Mouse (Mus musculus) kidney, embryonic 16.5 days (tissue): Measurements from ENCODE around the gene Gm20489. TPM values are rescaled to one million over a fixed set of nuclear protein-coding genes. Genes with fewer than 3 reads are reported as not detected.

Source experiments
- ATAC-seq: fragments of 200-750 bp; cut with Nextera tagmentation; 2 replicates; pipeline ENCODE4 v1.8.0; 2017; ENCODE audit warnings: moderate TSS enrichment; ENCODE audit not compliant: low FRiP score, low TSS enrichment
- H3K27ac ChIP-seq: fragments of 300-500 bp; sonication (generic); 2 replicates; pipeline ENCODE4 v1.5.1; 2014; ENCODE audit warnings: low read length
- H3K27me3 ChIP-seq: fragments of 300-500 bp; sonication (generic); 2 replicates; pipeline ENCODE4 v1.6.1; 2014; ENCODE audit warnings: low read length, control low read depth, mixed read lengths; ENCODE audit not compliant: insufficient read depth
- H3K36me3 ChIP-seq: fragments of 300-500 bp; sonication (generic); 2 replicates; pipeline ENCODE4 v1.6.1; 2014; ENCODE audit warnings: low read length, control low read depth, mixed read lengths; ENCODE audit not compliant: insufficient read depth
- H3K4me1 ChIP-seq: fragments of 300-500 bp; sonication (generic); 2 replicates; pipeline ENCODE4 v1.6.1; 2014; ENCODE audit warnings: low read length, control low read depth, mixed read lengths; ENCODE audit not compliant: insufficient read depth
- H3K4me2 ChIP-seq: fragments of 300-500 bp; sonication (generic); replicated peaks from 2 replicates; pipeline ENCODE4 v1.6.1; 2014; ENCODE audit warnings: low read depth, low read length
- H3K4me3 ChIP-seq: fragments of 300-500 bp; sonication (generic); 2 replicates; pipeline ENCODE4 v1.5.1; 2014; ENCODE audit warnings: mild to moderate bottlenecking, low read length
- H3K9ac ChIP-seq: fragments of 300-500 bp; sonication (generic); replicated peaks from 2 replicates; pipeline ENCODE4 v1.6.1; 2014; ENCODE audit warnings: low read length
- H3K9me3 ChIP-seq: fragments of 300-500 bp; sonication (generic); 2 replicates; pipeline ENCODE4 v1.6.1; 2016; ENCODE audit warnings: low read length, control low read depth
- WGBS: fragments of 180-500 bp; shearing (Covaris S2); extraction: QIAGEN DNeasy Blood & Tissue Kit; methylation state at CpG from one replicate; pipeline ENCODE4 v1.1.7; 2014; 5-methylcytosine and 5-hydroxymethylcytosine counted together
- polyA plus RNA-seq: library from polyadenylated mRNA; unstranded; fragments of >200 nt; fragmentation: Nextera tagmentation; extraction: Ambion mirVana; gene quantifications from 2 replicates; pipeline ENCODE4 v1.2.1, GENCODE M21; 2015

Gm20489 gene
- polyA plus RNA-seq, 1 experiment from 2014 or later: not detected

DNA sequence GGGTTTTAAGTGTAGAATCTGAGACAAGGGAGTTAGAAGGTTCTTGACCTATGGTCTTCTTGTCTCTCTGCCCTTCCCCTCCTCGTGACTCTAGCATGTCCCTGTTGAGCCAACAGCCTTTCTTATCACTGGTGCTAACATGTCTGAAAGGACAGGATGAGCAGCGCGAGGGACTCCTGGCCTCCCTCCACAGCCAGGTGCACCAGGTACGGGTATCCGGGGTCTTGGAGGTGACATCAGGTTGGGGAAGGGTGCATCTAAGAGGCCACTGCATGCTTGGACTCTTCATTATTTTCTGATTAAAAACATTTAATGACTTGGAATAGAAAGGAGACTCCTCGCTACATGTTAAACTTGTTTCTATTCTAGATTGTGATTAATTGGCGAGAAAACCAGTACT is 20.2 kb upstream of the Gm20489 start:
- H3K36me3 ChIP-seq: peaks cover 69% of the 10 kb centered on the region
- no peak overlapping the region for H3K9ac ChIP-seq
- no peaks in the 10 kb centered on the region for H3K9me3 ChIP-seq
- H3K27me3 ChIP-seq: no peaks in the 10 kb centered on the region; the same call in 1 of the 2 replicates
- H3K4me3 ChIP-seq: no peak overlapping the region
- ATAC-seq: no peak
- no peaks in the 10 kb centered on the region for H3K4me1 ChIP-seq
- 89% methylated on average over 7 of the region's 7 CpGs for WGBS
- H3K27ac ChIP-seq: no peak overlapping the region
- H3K4me2 ChIP-seq: no peak overlapping the region

DNA sequence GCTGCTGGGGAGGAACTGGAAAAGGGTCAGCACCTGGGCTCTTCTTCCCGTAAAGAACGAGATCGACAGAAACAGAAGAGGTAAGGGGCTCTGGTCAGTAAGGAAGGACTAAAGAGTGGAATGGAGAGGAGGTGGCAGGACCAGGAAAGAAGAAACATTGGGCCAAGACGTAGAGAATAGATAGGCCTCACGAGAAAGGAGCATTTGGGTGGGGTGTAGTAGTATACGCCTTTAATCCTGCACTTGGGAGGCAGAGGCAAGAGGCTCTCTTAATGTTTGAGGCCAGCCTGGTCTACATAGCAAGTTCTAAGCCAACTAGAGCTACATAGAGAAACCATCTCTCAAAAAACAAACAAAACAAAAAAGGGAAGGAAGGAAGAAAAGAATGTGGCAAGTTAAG is 19.6 kb upstream of the Gm20489 start:
- H3K4me2 ChIP-seq: no peak overlapping the region
- whole genome bisulfite sequencing: 92% methylated on average over 6 of the region's 6 CpGs
- H3K27ac ChIP-seq: no peak overlapping the region
- no peaks in the 10 kb centered on the region for H3K4me1 ChIP-seq
- no peaks in the 10 kb centered on the region for H3K9me3 ChIP-seq
- H3K36me3 ChIP-seq: peaks cover 71% of the 10 kb centered on the region
- ATAC-seq: no peak
- H3K4me3 ChIP-seq: no peak overlapping the region
- no peak overlapping the region for H3K9ac ChIP-seq
- H3K27me3 ChIP-seq: no peaks in the 10 kb centered on the region; the same call in 1 of the 2 replicates

DNA sequence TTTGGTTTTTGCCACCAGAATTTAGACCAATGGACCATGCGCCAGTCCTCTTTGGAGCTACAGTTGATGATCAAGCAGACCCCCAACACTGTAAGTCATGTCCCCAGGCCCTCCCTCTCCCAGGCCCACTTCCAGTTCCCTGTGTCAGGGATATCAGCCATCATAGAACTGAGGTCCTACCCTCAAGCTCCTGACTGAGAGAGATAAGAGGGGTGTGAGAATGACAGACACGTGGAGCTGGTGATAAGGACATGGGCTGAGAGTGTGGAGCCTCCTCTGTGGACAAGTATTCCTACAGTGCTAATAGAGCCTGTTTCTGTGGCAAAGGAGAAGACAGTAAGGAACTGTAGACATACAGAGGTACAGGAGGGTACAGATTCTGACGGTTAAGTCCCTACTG is 18.7 kb upstream of the Gm20489 start:
- no peaks in the 10 kb centered on the region for H3K9me3 ChIP-seq
- no peak overlapping the region for H3K27ac ChIP-seq
- no peaks in the 10 kb centered on the region for H3K4me1 ChIP-seq
- peaks cover 67% of the 10 kb centered on the region for H3K36me3 ChIP-seq
- no peak overlapping the region for H3K4me3 ChIP-seq
- WGBS: 89% methylated on average over 3 of the region's 3 CpGs
- peaks cover 2% of the 10 kb centered on the region; the same call in 1 of the 2 replicates for H3K27me3 ChIP-seq
- no peak overlapping the region for H3K9ac ChIP-seq
- H3K4me2 ChIP-seq: no peak overlapping the region
- no peak for ATAC-seq

GRCm38 (mm10) chrX:101285953-101286670 is 17.3 kb upstream of the Gm20489 start:
- H3K9me3 ChIP-seq: no peaks in the 10 kb centered on the region
- WGBS: 93% methylated on average over 14 of the region's 14 CpGs
- peaks cover 69% of the 10 kb centered on the region for H3K36me3 ChIP-seq

DNA sequence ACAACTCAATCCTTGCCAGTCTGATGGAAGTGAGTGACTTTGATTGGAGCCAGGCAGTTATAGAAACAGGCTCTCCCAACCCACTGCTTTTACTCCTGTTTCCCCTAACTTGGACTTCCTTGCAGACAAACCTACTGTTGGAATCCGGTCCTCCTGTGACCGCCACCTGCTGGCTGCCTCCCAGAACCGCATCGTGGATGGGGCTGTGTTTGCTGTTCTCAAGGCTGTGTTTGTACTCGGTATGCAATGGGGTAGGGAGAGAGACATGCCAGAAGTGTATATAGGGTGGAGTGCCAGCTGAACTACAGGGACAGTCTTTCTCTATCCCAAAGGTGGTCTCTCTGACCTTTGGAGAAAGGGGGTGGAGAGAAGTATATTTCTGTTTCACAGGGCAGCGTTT is 16.7 kb upstream of the Gm20489 start:
- Histone ChIP-seq H3K4me1 (no peaks in the 10 kb centered on the region), H3K4me3 (no peak overlapping the region), H3K9ac (no peak overlapping the region), H3K9me3 (no peaks in the 10 kb centered on the region), H3K27me3 (peaks cover 6% of the 10 kb centered on the region; the same call in 1 of the 2 replicates), H3K27ac (no peak overlapping the region), H3K36me3 (peaks cover 70% of the 10 kb centered on the region), H3K4me2 (no peak overlapping the region)
- peak; percentile 59; the same call in 1 of the 2 replicates for ATAC-seq
- WGBS: 31% methylated on average over 6 of the region's 6 CpGs

More at GRCm38 (mm10) chrX:101285953-101286670, 17.3 kb upstream of the Gm20489 start:
- ATAC-seq: no peak
- Histone ChIP-seq H3K4me1 (no peaks in the 10 kb centered on the region), H3K27me3 (peaks cover 4% of the 10 kb centered on the region; the same call in 1 of the 2 replicates), H3K4me3 (no peak overlapping the region), H3K9ac (no peak overlapping the region), H3K4me2 (no peak overlapping the region), H3K27ac (no peak overlapping the region)

DNA sequence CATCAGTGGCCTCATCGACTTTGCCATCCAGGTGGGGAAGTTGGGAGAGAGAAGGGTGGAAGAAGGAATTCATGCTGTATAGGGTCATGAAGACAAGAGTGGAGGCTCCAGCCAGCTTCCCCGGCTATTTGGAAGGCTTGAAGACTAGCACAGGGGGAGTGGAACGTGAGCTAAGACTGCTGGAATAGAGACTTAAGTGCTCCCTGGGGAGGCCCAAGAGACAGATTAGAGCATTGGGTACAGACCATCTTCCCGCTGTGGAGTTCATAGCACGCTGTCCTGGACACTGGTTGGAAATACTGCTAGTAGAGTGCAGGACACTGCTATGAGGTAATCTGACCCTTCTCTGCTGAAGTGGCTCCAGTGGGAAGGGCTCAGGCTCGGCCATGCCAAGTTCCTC is 14.0 kb upstream of the Gm20489 start:
- Histone ChIP-seq H3K36me3 (peaks cover 59% of the 10 kb centered on the region), H3K4me3 (no peak overlapping the region), H3K4me1 (no peaks in the 10 kb centered on the region), H3K9ac (no peak overlapping the region), H3K27ac (no peak overlapping the region), H3K9me3 (no peaks in the 10 kb centered on the region), H3K27me3 (0 out of 2 replicates have a peak, but pooled peaks cover 6% of the 10 kb centered on the region), H3K4me2 (no peak overlapping the region)
- 67% methylated on average over 6 of the region's 6 CpGs for WGBS
- ATAC-seq: no peak

DNA sequence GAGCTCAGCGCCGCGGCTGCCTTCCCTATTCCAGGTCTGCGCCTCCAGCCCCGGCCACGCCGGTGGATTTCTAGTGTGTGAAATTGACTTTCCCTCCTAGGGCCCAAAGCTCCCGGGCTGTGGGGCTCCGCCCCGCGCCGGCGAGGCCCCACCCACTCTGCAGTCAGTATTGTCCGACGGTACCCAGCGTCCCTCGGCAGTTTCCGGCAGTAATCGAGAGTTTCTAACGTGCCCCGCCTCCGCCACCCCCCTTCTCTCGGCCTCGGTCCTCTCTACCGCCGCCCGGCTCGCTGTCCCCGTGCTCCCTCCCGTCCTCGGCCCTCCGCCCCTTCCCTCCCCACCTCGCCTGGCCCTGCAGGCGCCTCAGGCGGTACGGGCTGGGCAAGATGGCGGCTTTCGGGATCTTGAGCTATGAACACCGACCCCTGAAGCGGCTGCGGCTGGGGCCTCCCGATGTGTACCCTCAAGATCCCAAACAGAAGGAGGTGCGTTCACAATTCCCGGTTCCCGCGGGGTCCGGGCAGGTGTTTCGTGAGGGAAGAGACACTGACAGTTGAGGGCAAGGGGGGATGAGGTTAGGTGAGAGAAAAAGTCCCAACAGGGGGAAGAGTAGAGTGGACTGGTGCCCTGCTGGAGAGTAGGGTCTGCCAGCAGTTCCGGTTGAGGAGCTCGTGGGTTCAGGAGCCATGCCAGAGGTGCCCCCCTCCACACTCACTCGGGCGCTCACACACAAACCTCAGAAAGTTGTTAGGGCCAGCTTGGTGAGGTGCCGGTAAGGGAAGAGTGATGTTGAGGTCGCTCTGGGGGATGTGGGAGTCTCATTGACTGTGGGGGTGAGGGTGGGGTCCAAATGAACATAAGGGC is 5.3 kb upstream of the Gm20489 start, which contains the start of gene Med12:
Med12 (plus strand) TSS at position 156 of the 864 bp plus-strand sequence.
- H3K9me3 ChIP-seq: no peaks in the 10 kb centered on the region
- peak within 1 kb of the TSS; percentile 56 for H3K4me2 ChIP-seq
- H3K4me1 ChIP-seq: peaks cover 9% of the 10 kb centered on the region; the same call in 1 of the 2 replicates
- peak within 1 kb of the TSS; percentile 80 for H3K27ac ChIP-seq
- peaks cover 11% of the 10 kb centered on the region; the same call in 1 of the 2 replicates for H3K27me3 ChIP-seq
- H3K4me3 ChIP-seq: peak within 1 kb of the TSS; percentile 65
- 18% methylated on average over 53 of the region's 54 CpGs for WGBS
- peak; percentile 99 for ATAC-seq
- peaks cover 16% of the 10 kb centered on the region; the same call in 1 of the 2 replicates for H3K36me3 ChIP-seq
- H3K9ac ChIP-seq: peak within 1 kb of the TSS; percentile 79

DNA sequence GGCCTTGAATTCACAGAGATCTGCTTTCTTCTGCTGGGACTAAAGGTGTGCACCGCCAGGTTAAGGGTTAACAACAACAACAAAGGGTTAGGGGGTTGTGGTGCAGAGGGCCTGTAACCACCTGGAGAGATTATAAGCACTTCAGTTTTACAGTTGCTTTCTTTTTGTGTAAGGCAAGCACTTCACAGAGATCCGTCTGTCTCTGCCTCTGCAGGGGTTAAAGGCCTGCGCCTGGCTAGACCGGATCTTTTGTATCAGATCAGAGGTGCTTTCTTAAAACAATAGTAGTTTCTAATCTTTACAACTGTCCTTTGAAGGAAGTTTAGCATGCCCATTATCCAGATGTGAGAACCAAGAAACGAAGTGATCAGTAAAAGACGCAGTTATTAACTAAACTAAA is 4.6 kb upstream of the Gm20489 start:
- Histone ChIP-seq H3K36me3 (peaks cover 9% of the 10 kb centered on the region; the same call in 1 of the 2 replicates), H3K4me1 (peaks cover 9% of the 10 kb centered on the region; the same call in 1 of the 2 replicates), H3K9me3 (no peaks in the 10 kb centered on the region), H3K9ac (peak overlapping the region; percentile 46), H3K4me2 (peak overlapping the region; percentile 56), H3K4me3 (peak overlapping the region; percentile 65), H3K27ac (peak overlapping the region; percentile 80; the same call in 1 of the 2 replicates), H3K27me3 (peaks cover 13% of the 10 kb centered on the region; the same call in 1 of the 2 replicates)
- no peak for ATAC-seq
- 32% methylated on average over 6 of the region's 6 CpGs for WGBS

DNA sequence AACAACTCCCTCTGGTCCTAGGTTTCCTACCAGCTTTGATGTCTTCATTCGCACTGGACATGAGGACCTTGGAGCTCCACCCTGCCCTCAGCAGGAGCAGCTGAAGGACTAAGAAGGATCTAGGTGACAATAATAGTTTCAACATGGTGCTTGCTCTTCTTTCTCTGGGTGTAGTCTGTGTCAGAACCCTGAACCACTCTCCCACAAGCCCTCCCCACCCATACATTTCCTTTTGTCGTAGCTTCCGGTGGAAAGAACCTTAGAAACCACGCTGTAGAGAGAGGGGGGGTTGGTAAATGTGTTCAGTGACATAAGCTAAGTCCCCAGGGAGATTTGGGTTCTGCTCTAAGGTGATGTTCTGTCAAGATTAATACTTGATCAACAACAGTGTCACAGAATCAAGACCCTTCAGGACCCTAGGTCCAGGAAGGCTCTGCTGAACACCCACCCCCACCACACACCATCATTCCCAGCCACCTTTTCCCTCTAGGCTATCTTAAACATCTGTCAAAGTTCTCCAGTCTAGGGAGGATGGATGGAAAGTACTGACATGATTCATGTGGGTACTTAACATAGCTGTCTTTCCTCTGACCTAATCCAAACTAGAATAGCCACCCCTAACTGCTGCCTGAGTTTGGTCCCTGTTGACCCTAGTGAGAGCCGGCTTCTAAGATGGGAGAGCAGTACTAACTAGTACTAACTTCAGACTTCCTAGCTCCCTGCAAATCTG is 633 bp downstream of the Gm20489 start, which contains the start of gene Il2rg:
Il2rg (minus strand) TSS at position 231 of the 730 bp plus-strand sequence.
- H3K27me3 ChIP-seq: peaks cover 13% of the 10 kb centered on the region; the same call in 1 of the 2 replicates
- WGBS: 58% methylated on average over 5 of the region's 5 CpGs
- H3K4me2 ChIP-seq: peak within 1 kb of the TSS; percentile 27
- no peak within 1 kb of the TSS for H3K27ac ChIP-seq
- no peak for ATAC-seq
- no peak within 1 kb of the TSS for H3K9ac ChIP-seq
- H3K9me3 ChIP-seq: no peaks in the 10 kb centered on the region
- no peaks in the 10 kb centered on the region for H3K4me1 ChIP-seq
- peak within 1 kb of the TSS; percentile 5; the same call in 1 of the 2 replicates for H3K4me3 ChIP-seq
- H3K36me3 ChIP-seq: no peaks in the 10 kb centered on the region
